Mouse (Mus musculus) layer of hippocampus, adult 2 months (tissue): ENCODE measurements at regions not wholly inside any gene's neighbourhood (a gene's known extent, or its start where the extent isn't known, plus 50 kb on each side); places are given as distances from the start of the nearest gene placed in this dataset.
A peak's percentile ranks its signal among the peaks of the same experiment; 100 is the strongest.

ENCODE experiments used
- DNase-seq, 2 experiments: peaks; one replicate each; pipeline ENCODE4 v3.0.0; 2022; ENCODE audit warnings: low spot score in 2 of 2
- H3K27ac ChIP-seq: fragments of 200-600 bp; 2 replicates; pipeline ENCODE4 v1.8.1; 2022
- H3K4me3 ChIP-seq: fragments of 200-600 bp; 2 replicates; pipeline ENCODE4 v1.8.1; 2022; ENCODE audit warnings: mild to moderate bottlenecking
- CTCF ChIP-seq: fragments of 200-600 bp; conservative IDR thresholded peaks from 2 replicates; pipeline ENCODE4 v1.8.1; 2022; ENCODE audit warnings: antibody characterized with exemption, mild to moderate bottlenecking, moderate library complexity

DNA sequence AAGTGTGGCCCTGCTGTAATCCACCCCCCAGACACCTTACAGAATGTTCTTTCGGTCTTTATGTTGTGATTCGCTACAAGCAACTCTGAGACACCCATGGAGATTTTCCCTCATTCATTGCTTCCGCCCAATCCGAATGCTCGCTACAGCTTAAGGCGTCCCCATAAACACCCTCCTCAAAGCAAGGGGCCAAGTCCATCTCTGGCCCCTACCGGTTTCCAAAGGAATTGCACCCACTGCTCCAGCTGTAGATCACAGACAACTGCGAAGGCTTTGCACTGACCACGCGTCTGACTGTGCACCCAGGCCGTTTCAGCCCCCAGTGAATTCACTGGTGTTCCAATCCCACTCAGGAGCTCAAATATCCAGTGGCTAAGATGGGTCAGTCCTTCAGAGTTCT, 160.6 kb downstream of the Rpap3 start:
- no peak overlapping the region for H3K4me3 ChIP-seq
- peak; percentile 46 for TF ChIP-seq CTCF
- no peak overlapping the region for H3K27ac ChIP-seq
- no peak for DNase-seq

DNA sequence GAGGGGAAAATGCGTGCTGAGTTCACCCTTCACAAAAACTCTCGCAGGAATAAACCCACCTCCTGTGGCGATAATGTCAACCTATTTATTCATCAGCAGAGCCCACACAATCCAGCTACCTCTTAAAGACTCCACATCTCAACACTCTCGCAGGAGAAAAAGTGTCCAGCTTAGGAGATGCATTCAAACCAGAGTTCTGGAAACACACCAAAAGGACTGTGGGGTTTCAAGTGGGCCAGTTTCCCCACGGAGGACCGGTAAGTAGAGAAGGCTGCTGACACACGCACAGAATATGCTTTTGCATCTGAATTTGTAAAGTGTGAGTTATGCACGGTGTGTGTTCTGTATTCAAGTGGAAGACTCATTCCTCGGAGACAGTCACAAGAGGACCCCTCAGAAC, 164.0 kb downstream of the Rpap3 start:
- Histone ChIP-seq H3K27ac (no peak overlapping the region), H3K4me3 (no peak overlapping the region)
- no peak for DNase-seq
- no peak for TF ChIP-seq CTCF

DNA sequence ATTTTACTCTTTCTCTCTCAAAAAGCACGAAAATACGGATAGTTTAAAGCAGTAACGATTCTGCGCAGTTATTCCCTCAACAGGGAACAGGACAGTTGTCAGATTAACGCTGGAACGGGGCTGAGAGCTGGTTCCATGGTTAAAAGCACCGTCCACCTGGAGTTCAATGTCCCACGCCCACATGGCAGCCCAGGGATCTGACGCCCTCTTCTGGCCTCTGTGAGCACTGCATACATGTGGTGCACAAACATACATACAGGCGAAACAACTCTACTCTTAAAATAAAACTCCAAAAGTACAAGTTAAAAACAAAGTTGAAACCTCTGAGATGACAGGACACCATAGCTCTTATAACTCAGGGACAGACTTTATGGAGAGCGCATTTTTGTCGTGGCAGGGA, 169.5 kb downstream of the Rpap3 start:
- Histone ChIP-seq H3K27ac (no peak overlapping the region), H3K4me3 (no peak overlapping the region)
- no peak for DNase-seq
- TF ChIP-seq CTCF, result peak; percentile 33

DNA sequence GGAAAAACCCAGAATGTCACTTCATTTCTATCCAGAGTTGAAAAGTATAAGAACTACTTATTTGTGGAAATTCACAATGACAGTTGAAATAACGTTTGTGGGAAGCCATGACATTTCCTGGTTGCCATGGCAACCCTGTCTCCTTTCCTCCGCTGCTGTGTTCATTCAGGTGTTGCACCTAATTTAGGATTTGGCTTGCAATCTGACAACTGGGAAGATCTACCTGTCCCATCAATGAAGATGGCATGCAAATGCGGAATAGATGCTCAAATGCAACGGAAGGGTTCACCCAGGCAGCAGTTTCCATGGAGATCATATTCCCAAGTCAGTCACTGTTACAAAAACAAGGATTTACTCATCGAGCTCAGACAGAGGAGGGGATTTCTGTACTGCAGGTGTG, 170.7 kb downstream of the Rpap3 start:
- TF ChIP-seq CTCF, result no peak
- Histone ChIP-seq H3K27ac (no peak overlapping the region), H3K4me3 (no peak overlapping the region)
- DNase-seq, result no peak

DNA sequence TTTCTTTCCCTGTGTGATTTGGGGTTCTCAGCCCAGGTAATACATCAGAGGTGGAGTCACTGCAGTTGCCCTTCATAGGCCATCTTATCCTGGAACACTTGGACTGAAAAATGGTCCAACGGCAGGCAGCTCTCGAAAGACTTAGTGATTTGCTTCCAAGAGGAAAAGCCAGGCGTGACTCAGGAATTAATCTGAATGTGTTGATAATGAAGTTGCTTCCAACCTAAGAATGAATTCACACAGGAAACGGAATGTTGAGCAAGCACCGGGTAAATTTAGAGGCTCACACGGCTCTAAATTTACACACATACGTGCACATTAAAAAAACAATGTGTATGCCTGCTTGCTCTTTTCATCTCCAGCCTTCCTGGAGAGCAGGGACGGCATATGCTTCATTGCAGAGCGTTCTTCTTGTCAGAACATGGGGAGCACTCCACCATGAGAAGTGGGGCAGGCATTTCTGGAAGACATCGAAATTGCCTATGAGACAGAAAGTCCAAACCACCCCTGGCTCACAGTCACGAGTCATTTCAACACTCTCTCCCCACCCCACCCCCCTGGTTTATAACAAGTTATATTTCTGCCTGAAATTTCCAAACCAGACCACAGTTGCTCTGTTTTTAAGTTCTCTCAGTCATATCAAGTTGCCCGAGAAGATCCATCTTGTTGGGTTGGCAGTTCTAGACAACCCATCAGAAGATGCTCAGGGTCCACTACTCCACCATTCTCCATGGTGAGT, 171.9 kb downstream of the Rpap3 start:
- Histone ChIP-seq H3K27ac (no peak overlapping the region), H3K4me3 (no peak overlapping the region)
- no peak for TF ChIP-seq CTCF
- DNase-seq, result no peak

- TF ChIP-seq CTCF, result no peak
- Histone ChIP-seq H3K4me3 (no peak overlapping the region), H3K27ac (no peak overlapping the region)
- DNase-seq, result no peak
Measured at GRCm38 (mm10) chr15:97532346-97532910, 173.2 kb downstream of the Rpap3 start.

DNA sequence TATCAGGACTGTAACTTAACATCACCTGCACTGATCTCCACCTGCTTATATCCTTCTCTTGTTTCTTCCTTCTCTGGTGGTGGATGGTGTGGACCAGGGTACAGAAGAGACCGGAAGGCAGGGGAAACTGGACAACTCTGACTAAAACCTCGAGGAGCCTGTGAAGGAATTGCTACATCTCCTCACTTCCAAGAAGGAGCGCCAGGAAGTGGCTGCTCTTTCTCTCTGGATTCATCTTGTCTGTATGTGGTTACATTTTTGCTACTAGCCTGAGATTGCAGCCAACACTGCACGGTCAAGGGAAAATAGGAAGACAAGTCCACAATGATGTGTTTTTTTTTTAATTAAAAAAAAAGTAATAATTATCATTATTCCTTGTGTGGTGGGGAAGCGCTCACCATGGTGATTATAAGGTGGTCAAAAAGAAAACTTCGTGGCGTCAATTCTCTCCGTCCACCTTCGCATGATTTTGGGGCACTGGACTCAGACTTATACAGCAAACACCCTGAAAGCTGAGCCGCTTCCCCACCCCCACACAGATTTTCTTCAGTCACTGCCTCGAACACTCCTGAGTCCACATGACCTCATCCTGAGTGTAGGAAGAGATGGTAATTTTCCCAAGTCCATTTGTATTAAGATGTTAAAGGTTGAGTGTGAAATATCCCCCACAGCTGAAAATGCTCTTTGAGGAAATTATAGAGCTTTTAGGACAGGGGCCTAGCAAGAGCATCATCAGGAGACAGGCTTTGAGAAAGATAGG, 177.2 kb downstream of the Rpap3 start:
- H3K27ac ChIP-seq, result no peak overlapping the region
- TF ChIP-seq CTCF, result no peak
- no peak overlapping the region for H3K4me3 ChIP-seq
- no peak for DNase-seq

DNA sequence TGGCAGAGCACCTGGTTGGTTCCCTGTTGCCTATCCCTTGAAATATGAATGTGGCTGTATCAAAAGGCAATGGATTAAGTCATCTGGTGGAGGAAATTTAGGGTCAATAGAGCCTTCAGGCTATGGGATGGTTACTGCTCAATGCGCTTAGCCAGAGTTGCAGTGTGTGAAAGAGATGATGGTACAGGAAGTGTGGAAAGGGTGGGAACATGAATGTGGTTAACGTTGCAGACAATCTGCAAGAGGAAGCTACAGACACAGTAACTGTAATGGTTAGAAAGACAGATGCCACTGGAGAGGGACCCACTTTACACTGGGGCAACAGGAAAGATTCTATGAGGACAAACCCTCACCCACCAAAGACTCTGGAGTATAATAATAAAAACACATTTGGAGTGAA, 185.2 kb downstream of the Rpap3 start:
- no peak for DNase-seq
- TF ChIP-seq CTCF, result no peak
- H3K27ac ChIP-seq, result no peak overlapping the region
- H3K4me3 ChIP-seq, result no peak overlapping the region

- Histone ChIP-seq H3K4me3 (no peak overlapping the region), H3K27ac (no peak overlapping the region)
- no peak for TF ChIP-seq CTCF
- DNase-seq, result no peak
Measured at GRCm38 (mm10) chr15:97519919-97520345, 185.7 kb downstream of the Rpap3 start.

- TF ChIP-seq CTCF, result no peak
- no peak overlapping the region for H3K4me3 ChIP-seq
- DNase-seq, result no peak
- no peak overlapping the region for H3K27ac ChIP-seq
Measured at GRCm38 (mm10) chr15:97517926-97518325, 187.7 kb downstream of the Rpap3 start.

GRCm38 (mm10) chr15:97517188-97517587, 188.4 kb downstream of the Rpap3 start:
- no peak overlapping the region for H3K4me3 ChIP-seq
- no peak overlapping the region for H3K27ac ChIP-seq
- no peak for TF ChIP-seq CTCF
- no peak for DNase-seq

DNA sequence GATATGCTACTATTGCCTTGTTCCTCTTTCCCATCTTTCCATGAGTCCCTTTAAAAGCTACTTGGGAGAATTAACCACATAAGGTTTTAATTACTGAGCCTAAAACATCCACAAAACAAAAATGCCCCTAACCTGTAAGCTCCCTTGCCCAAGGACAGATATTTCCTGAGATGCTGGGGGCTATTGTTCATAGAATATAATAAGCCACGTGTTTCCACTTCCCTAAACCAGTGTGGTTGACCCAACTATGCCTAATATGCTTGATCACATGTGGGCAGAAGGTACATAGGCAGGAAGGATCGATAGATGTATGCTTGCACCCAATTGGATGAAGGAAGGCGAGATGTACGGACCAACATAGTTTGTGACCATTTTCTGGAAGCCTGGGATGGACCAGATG, 189.9 kb downstream of the Rpap3 start:
- H3K4me3 ChIP-seq, result no peak overlapping the region
- TF ChIP-seq CTCF, result no peak
- DNase-seq, result no peak
- H3K27ac ChIP-seq, result no peak overlapping the region

DNA sequence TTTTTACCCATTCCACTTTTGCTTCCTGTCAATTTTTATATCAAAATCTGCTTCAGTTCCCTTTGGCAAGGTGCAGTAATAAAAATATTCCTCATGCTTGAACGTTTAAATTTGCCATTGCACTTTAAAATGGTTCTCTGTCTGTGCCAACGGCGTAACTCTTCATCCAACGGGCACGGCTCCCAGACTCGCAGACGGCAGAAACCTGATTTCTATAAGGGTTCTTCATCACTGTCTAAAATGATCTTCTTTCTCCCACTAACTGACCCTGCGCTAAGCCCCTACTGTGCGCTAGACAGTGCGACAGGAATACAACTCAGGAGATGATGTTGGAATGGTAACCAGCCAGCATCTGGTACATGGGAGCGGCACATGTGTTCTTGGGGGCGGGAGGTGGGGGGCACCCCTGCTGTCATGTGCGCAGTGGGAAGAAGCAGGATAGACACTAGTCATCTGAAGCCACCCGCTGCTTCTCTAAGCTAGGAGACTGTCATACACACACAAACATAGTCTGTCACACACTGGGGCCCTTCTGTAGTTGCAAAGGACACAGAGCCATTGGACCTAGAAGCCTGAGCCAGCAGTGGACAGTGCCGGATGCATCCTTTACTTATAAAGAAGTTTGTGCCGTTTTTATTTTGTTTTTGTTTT, 197.8 kb downstream of the Rpap3 start:
- H3K27ac ChIP-seq, result peak overlapping the region; percentile 28
- TF ChIP-seq CTCF, result no peak
- no peak overlapping the region for H3K4me3 ChIP-seq
- DNase-seq, result peak; percentile 19 to 32
